Mouse (Mus musculus): ENCODE data around the gene Gm11397. TPM values are rescaled to one million over a fixed set of nuclear protein-coding genes. Genes with fewer than 3 reads are reported as not detected.

Gm11397 gene
- not detected for total RNA-seq (2023)

GRCm38 (mm10) chr13:33395461-33395860 lies at the start of gene Gm11397:
Gm11397 (plus strand) TSS chr13:33395761.

Other genes starting within 250 kb of the Gm11397 start
- not detected for gene Serpinb9c, start 236.0 kb upstream of the Gm11397 start, total RNA-seq (2023)
- gene Serpinb9d, start 202.8 kb upstream of the Gm11397 start, total RNA-seq (2023) = not detected
- not detected for gene Serpinb9e, start 146.1 kb upstream of the Gm11397 start, total RNA-seq (2023)
- not detected for gene Serpinb9f, start 71.7 kb upstream of the Gm11397 start, total RNA-seq (2023)
- gene Serpinb9g, start 89.0 kb downstream of the Gm11397 start, total RNA-seq (2023) = not detected